Mouse (Mus musculus) mouse trophoblast stem cell (cell line): ENCODE data around the gene Olfr467.
"Not testable (repeated sequence)": the region's sequence is repeated elsewhere in the genome, so short reads cannot be mapped to it uniquely, and the experiment has no call there.

Source experiments
- in situ Hi-C, 2 experiments: fragments of 300-500 bp; cut with MseI, MboI; formaldehyde crosslinking; loops; 2 replicates in 1 of 2; 3 replicates in 1 of 2; pipeline ENCODE4 v1.15.1; 2025

Olfr467 gene

DNA sequence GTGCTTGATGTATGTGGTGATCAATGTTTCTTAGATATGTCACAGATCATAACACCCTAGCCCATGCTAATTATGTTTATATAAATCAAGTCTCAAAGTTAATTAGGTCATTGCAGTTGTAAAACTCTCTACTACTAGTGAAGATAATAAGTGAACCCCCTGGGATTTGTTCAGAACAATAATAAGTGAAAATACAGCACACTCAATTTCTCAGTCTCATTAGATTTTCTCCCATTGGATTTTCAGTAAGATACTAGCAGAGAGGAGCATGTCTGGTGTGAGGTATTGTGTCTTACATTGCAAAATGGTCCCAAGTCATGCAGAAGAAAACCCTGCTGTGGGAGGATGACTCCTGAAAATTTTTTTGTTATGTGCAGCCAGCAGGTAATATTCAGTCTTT is at the start of gene Olfr467:
Olfr467 (plus strand) TSS at position 301 of the 400 bp plus-strand sequence.
- in situ Hi-C loops, result no loop called here

DNA sequence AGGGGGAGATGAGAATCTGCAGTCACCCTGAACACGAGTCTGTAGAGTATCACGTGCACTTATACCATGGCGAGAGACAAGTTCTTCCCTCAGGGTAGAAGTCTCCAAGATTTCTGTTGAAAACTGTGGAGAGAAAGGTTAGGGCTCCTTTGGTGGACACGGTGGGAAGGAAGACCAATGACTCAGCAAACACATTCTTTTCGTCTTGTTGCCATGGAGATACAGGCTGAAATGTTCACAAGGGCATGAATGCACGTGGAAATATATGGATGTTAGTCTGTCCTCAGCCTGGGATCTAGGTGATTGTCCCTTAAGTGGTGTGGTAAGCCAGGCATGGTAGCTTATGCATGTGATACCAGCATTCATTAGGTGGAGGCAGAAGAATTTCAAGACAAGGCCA is 41.3 kb upstream of the Olfr467 start:
- in situ Hi-C loops, result no loop called here

DNA sequence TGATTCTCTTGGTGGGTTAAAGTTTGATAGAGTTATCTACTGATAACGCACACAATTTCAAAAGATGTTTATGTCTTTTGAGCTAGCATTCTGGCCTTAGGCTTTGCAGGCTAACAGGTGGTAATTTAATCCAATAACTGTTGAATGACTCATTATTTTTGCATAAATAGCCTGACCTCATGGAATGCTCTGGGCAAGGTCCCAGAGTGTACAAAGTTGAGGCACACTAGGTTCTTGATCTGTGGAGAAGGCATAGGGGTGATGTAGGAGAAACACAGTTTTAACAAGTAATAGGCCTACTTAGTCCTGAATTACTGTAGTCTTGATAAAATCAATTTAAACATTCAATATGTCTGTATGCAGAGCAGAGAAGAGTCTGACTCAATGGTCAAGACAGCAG is 33.8 kb upstream of the Olfr467 start:
- in situ Hi-C loops, result loop anchor here in 1 of 2 experiments (25.0 kb wide), 1 partner anchor 566 kb away; the partner anchor contains the start of gene Rbmxl2

DNA sequence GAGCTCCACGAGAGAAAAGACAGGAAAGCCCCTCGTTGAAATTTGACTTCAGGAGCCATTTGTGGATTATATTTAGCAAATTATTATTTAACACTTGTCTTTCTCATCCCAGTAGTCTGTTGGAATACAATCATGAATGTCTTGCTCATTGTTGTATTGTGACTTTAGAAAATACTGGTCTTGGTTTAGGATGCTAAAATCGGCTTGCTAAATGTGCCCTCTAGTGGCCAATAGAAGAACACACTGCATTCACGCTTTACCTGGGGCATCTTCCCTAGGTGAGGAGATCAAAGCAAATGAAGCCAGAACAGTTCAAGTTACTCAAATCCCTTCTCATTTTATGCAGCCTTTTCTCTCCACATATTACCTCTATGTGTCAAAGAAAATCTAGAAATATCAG is 32.5 kb upstream of the Olfr467 start:
- in situ Hi-C loops, result loop anchor here in 1 of 2 experiments (25.0 kb wide), 1 partner anchor 567 kb away; the partner anchor contains the start of gene Rbmxl2

DNA sequence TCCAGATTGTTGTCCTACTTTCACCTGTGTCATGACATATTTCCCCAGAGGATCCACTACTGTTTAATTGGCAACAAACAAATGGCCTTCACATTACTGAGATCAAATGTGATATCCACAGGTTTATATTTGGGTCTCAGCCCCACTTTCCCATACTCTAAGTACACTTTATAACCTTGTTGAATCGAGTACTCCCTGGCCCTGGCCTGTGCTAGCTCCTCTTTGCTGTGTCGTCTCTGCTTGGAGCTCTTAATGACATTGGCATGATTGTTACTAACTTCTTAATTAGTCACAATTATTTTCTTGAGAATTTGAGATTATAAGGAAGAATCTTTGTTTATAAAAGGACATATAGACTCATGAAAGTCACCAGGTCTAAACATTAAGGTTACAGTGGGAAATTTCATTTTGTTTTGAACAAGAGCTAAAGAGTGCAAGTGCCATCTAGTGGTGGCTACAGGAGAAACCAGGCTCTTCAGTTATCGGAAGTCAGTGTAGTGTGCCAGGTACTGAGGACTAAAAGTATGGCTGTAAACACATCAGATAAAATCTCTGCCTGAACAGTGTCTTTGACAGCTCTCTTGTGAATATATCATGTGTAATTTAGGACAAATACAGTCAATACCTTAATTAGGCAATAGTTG is 24.0 kb upstream of the Olfr467 start:
- in situ Hi-C loops, result loop anchor here (5.0 to 25.0 kb wide), 3 partner anchors 36 to 576 kb away; partner anchors contain the start of gene Rbmxl2 (in 1 of the 2)

DNA sequence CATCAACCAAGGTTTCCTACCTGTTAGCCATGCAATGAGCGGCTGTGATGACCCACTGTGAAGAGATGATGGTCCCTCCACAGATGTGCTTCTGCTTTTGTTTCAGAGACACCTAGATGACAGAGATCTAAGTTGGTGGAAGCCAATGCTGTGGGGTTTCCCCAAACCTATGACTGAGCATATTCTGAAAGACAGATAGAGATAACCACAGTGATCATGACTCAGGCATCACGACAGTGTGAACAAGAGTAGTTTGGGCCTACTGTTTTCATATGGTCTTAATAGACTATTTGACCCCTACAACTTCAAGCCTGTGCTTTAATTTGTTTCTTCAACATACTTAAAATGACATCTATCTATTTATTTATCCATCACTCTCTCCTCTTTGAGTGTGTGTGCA is 15.6 kb upstream of the Olfr467 start:
- in situ Hi-C loops, result loop anchor here in 1 of 2 experiments (25.0 kb wide), 1 partner anchor 584 kb away; the partner anchor contains the start of gene Rbmxl2

DNA sequence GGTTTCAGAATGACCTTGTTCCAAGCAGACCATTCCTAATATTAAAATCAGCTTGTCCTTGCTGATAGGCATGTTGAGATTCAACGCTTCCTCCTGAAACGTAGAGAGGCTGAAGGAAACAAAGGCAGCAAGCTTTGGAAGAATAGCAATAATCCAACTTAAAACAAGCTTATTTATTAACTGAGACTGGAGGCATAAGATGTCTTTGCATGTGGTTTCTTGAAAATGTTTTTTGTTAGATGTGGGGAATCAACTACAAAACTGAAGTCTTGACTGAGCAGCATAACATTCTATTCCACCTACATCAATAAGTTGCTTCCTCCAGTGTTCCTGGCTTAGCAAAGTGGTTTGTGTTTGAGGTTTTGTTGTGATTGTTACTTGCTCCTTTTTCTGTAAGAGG is 11.0 kb upstream of the Olfr467 start, which contains the start of gene Ovch2:
Ovch2 (minus strand) TSS at position 101 of the 400 bp plus-strand sequence.
- in situ Hi-C loops, result no loop called here

DNA sequence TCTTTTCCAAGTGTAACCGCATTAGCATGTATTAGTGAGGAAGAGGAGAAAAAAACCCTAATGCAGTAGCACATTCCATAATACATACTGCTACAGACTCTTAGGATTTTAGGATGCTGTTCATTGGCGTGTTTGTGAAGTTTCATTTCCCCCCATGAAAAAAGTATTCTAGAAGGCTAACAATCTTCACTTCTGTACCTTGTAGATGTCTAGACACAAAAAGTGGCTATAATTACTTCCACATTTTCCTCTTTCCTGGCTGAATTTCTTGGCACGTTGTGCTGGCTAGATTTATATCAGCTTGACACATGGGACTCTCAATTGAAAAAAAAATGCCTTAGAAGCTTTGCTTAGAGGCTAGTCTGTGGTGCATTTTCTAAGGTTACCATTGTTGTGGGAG is 9.9 kb upstream of the Olfr467 start:
- in situ Hi-C loops, result no loop called here

DNA sequence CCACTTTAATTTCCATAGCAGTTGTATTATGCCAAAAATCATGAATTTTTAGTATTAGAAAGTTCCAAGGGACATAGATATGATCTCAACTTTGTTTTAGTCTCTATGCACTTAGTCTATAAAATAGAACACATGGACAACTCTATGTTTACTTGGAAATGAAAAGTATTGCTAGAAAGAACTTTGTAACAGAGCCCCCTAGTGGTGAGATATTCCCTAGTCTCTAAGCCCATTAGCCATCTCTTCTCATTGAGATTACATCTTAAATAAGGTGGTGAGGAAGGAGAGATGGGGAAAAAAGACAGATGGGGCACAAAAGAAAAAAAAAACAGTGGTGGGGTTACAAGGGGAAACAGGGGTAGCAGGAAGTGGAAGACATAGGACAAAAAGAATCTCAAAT is 7.4 kb downstream of the Olfr467 start:
- in situ Hi-C loops, result no loop called here

DNA sequence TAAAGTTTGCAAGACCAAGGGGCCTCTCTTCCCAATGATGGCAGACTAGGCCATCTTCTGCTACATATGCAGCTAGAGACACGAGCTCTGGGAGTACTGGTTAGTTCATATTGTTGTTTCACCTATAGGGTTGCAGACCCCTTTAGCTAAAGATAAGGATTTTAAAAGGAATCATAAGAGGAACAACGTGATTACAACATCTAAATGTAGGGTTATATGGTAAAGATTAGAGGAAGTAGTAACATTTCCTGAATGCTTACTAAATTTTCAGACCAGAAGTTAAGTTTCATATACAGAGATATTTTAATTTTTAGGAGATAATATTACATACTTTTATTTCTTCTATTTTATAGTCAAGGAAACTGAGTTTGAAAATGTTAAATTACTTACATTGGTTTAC is 11.8 kb downstream of the Olfr467 start:
- in situ Hi-C loops, result not testable (repeated sequence)

DNA sequence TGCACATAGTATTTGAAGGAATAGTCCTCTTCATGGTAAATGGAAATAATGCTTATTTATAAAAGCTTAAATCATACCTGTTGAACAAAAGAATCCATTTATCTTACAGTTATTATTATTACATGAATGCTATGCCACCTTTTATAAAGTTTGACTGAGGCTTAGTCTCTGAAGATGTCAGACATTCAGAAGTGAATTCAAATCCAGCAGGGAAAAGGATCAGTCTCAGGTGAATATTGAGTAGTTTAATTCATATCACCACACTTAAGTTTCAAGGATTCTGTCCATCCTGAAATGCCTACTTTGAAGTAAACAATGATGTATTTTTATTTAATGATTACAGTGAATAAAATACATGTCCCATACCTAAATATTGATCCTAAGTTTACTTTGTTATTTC is 13.4 kb downstream of the Olfr467 start, which contains the start of gene Olfr469:
Olfr469 (minus strand) TSS at position 101 of the 400 bp plus-strand sequence.
- in situ Hi-C loops, result not testable (repeated sequence)

DNA sequence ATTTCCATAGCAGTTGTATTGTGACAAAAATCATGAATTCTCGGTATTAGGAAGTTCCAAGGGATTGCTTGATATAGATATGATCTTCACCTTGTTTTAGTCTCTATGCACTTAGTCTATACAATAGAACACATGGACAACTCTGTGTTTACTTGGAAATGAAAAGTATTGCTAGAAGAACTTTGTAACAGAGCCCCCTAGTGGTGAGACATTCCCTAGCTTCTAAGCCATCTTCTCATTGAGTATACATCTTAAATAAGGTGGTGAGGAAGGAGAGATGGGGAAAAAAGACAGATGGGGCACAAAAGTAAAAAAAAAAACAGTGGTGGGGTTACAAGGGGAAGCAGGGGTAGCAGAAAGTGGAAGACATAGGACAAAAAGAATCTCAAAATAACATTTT is 29.7 kb downstream of the Olfr467 start:
- in situ Hi-C loops, result no loop called here

DNA sequence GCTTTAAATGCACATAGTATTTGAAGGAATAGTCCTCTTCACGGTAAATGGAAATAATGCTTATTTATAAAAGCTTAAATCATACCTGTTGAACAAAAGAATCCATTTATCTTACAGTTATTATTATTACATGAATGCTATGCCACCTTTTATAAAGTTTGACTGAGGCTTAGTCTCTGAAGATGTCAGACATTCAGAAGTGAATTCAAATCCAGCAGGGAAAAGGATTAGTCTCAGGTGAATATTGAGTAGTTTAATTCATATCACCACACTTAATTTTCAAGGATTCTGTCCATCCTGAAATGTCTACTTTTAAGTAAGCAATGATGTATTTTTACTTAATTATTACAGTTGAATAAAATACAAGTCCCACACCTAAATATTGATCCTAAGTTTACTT is 35.3 kb downstream of the Olfr467 start, which contains the start of gene Olfr470:
Olfr470 (minus strand) TSS at position 101 of the 400 bp plus-strand sequence.
- in situ Hi-C loops, result not testable (repeated sequence)
